In the genomic region with DNA sequence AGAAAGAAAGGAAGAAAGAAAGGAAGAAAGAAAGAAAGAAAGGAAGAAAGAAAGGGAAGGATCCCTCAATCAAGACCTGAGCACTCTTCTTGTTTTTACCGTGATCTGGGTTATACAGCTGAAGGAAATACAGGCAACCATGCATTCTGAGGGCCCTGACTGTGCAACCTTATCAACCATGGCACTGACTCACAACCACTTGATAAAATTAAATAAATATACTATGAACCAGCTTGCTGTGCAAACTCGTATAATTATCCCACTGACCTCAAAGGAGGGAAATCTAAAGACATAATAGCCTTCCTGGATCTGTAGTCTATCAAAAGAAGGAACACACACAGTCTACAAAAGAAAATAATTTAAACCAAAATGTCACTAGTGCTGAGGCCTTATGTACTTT, we compare ENCODE assay signal across 22 mouse cellular contexts.
A peak's percentile ranks its signal among the peaks of the same experiment; 100 is the strongest.
DNase-seq lines count a peak whose midpoint lies in the region; ATAC-seq and TF ChIP-seq lines count a peak whose summit lies in the region.
"Had no signal": no experiment of that assay in that cellular context is flagged by ENCODE, and none has a peak within 500 bp of the region (broad histone marks: within the 10 kb centered on the region; RNA-seq: fewer than 3 reads in every experiment).

No protein-coding gene starts in this region.

- no peaks in the 10 kb centered on the region for H3K9me3 ChIP-seq in lung, postnatal 0 days (ENCODE audit: low read length)
- H3K9me3 ChIP-seq in stomach, embryonic 14.5 days (ENCODE audit: control insufficient read depth, low read depth, low read length) = no peaks in the 10 kb centered on the region
- H3K9me3 ChIP-seq in stomach, embryonic 16.5 days (replicated peaks; ENCODE audit: control insufficient read depth, low read length) = no peaks in the 10 kb centered on the region
- H3K9me3 ChIP-seq: embryonic facial prominence, embryonic 12.5 days; embryonic facial prominence, embryonic 15.5 days; forebrain, embryonic 10.5 days; forebrain, embryonic 12.5 days had no signal

- H3K27ac ChIP-seq in lung, postnatal 0 days (ENCODE audit: low read length) = no peak overlapping the region
- H3K27ac ChIP-seq in stomach, embryonic 14.5 days (ENCODE audit: low read length) = no peak overlapping the region
- H3K27ac ChIP-seq in stomach, embryonic 16.5 days (ENCODE audit: low read length) = no peak overlapping the region
- H3K27ac ChIP-seq: embryonic facial prominence, embryonic 12.5 days; embryonic facial prominence, embryonic 15.5 days; forebrain, embryonic 10.5 days; forebrain, embryonic 12.5 days had no signal

- H3K9ac ChIP-seq in lung, postnatal 0 days (replicated peaks; ENCODE audit: low read depth) = no peak overlapping the region
- H3K9ac ChIP-seq in stomach, embryonic 14.5 days (replicated peaks; ENCODE audit: low read depth, low read length) = no peak overlapping the region
- H3K9ac ChIP-seq in stomach, embryonic 16.5 days (ENCODE audit: low read length) = no peak overlapping the region
- H3K9ac ChIP-seq: embryonic facial prominence, embryonic 12.5 days; embryonic facial prominence, embryonic 15.5 days; forebrain, embryonic 12.5 days had no signal

- DNase-seq in lung, postnatal 0 days (ENCODE audit: low spot score) = peak; percentile 7
- no peak for DNase-seq in lung, postnatal 4 days
- no peak for DNase-seq in natural killer cell, adult 2 months (ENCODE audit: low spot score in 2 of 2)
- DNase-seq in urinary bladder, adult 2 months (ENCODE audit: low spot score) = no peak
- DNase-seq in adrenal gland, adult 8-10 months = no peak
- DNase-seq: adrenal gland, adult 2 months; adrenal gland, postnatal 14 days; adrenal gland, postnatal 36 days; cerebellum, adult 11-12 months; cerebellum, adult 2 months; cerebellum, adult 9-10 months; cerebellum, postnatal 10 days; cerebellum, postnatal 25 days had no signal

- WGBS in lung, postnatal 0 days = 22% methylated on average over 2 of the region's 2 CpGs
- WGBS in stomach, embryonic 14.5 days = 51% methylated on average over 2 of the region's 2 CpGs
- 37% methylated on average over 2 of the region's 2 CpGs for WGBS in stomach, embryonic 16.5 days

- H3K4me2 ChIP-seq in lung, postnatal 0 days (replicated peaks; ENCODE audit: low read depth, low read length) = no peak overlapping the region
- H3K4me2 ChIP-seq in stomach, embryonic 14.5 days (replicated peaks; ENCODE audit: low read depth, low read length) = no peak overlapping the region
- H3K4me2 ChIP-seq in stomach, embryonic 16.5 days (ENCODE audit: low read depth, low read length) = no peak overlapping the region
- H3K4me2 ChIP-seq: embryonic facial prominence, embryonic 12.5 days; embryonic facial prominence, embryonic 15.5 days; forebrain, embryonic 12.5 days had no signal

- no peak for ATAC-seq in lung, postnatal 0 days
- peak; percentile 71; the same call in 1 of the 2 replicates for ATAC-seq in stomach, embryonic 14.5 days (ENCODE audit: insufficient number of reproducible peaks, insufficient read depth, low FRiP score, low read depth)
- ATAC-seq in stomach, embryonic 16.5 days (ENCODE audit: insufficient read depth, low FRiP score) = peak; percentile 82
- ATAC-seq: forebrain, embryonic 14.5 days; forebrain, embryonic 16.5 days had no signal

- no peaks in the 10 kb centered on the region for H3K27me3 ChIP-seq in lung, postnatal 0 days (replicated peaks; ENCODE audit: insufficient read depth, low read length)
- no peaks in the 10 kb centered on the region for H3K27me3 ChIP-seq in stomach, embryonic 14.5 days (ENCODE audit: control insufficient read depth, insufficient read depth, low read length)
- H3K27me3 ChIP-seq in stomach, embryonic 16.5 days (ENCODE audit: control insufficient read depth, insufficient read depth, low read length) = no peaks in the 10 kb centered on the region
- H3K27me3 ChIP-seq: embryonic facial prominence, embryonic 12.5 days; embryonic facial prominence, embryonic 15.5 days; forebrain, embryonic 12.5 days had no signal

- no peaks in the 10 kb centered on the region for H3K36me3 ChIP-seq in lung, postnatal 0 days (ENCODE audit: insufficient read depth, low read length)
- H3K36me3 ChIP-seq in stomach, embryonic 14.5 days (ENCODE audit: control insufficient read depth, insufficient read depth, low read length) = no peaks in the 10 kb centered on the region
- H3K36me3 ChIP-seq in stomach, embryonic 16.5 days (ENCODE audit: control insufficient read depth, insufficient read depth, low read length) = no peaks in the 10 kb centered on the region
- H3K36me3 ChIP-seq: embryonic facial prominence, embryonic 12.5 days; embryonic facial prominence, embryonic 15.5 days; forebrain, embryonic 10.5 days; forebrain, embryonic 12.5 days had no signal

- TF ChIP-seq CTCF in lung, postnatal 0 days (IDR thresholded peaks at IDR 0.05) = no peak

- no peak overlapping the region for H3K4me3 ChIP-seq in lung, postnatal 0 days (ENCODE audit: low read depth, low read length)
- H3K4me3 ChIP-seq in stomach, embryonic 14.5 days (ENCODE audit: low read depth, low read length) = no peak overlapping the region
- H3K4me3 ChIP-seq in stomach, embryonic 16.5 days (replicated peaks; ENCODE audit: low read length) = no peak overlapping the region
- H3K4me3 ChIP-seq: embryonic facial prominence, embryonic 12.5 days; embryonic facial prominence, embryonic 15.5 days; erythroblast, embryonic 14.5 days; forebrain, embryonic 10.5 days; forebrain, embryonic 12.5 days had no signal

- no peak for TF ChIP-seq EP300 in lung, postnatal 0 days (IDR thresholded peaks at IDR 0.05)

- no peaks in the 10 kb centered on the region for H3K4me1 ChIP-seq in lung, postnatal 0 days (ENCODE audit: insufficient read depth, low read depth, low read length)
- no peaks in the 10 kb centered on the region for H3K4me1 ChIP-seq in stomach, embryonic 14.5 days (ENCODE audit: control insufficient read depth, insufficient read depth, low read length)
- no peaks in the 10 kb centered on the region for H3K4me1 ChIP-seq in stomach, embryonic 16.5 days (ENCODE audit: control insufficient read depth, insufficient read depth, low read length)
- H3K4me1 ChIP-seq: embryonic facial prominence, embryonic 12.5 days; embryonic facial prominence, embryonic 15.5 days; forebrain, embryonic 10.5 days; forebrain, embryonic 12.5 days had no signal
